Mouse (Mus musculus) kidney, adult 11 months (tissue): ENCODE measurements around the gene Dpm3.

Source experiments
- DNase-seq: peaks from one replicate; pipeline ENCODE4 v3.0.0; 2022

The Dpm3 gene

GRCm38 (mm10) chr3:89270891-89271290, 11.7 kb downstream of the Dpm3 start:
- no peak for DNase-seq

GRCm38 (mm10) chr3:89271760-89272159, 12.6 kb downstream of the Dpm3 start:
- no peak for DNase-seq

GRCm38 (mm10) chr3:89276061-89276460, 16.9 kb downstream of the Dpm3 start:
- DNase-seq: peak; percentile 48

GRCm38 (mm10) chr3:89277281-89278021, 18.3 kb downstream of the Dpm3 start:
- peak; percentile 59 for DNase-seq

- peak; percentile 90 for DNase-seq
These were observed 18.9 kb downstream of the Dpm3 start for GRCm38 (mm10) chr3:89278107-89278506.

GRCm38 (mm10) chr3:89278643-89279042, 19.5 kb downstream of the Dpm3 start:
- no peak for DNase-seq

GRCm38 (mm10) chr3:89279153-89279890, 20.2 kb downstream of the Dpm3 start:
- peak; percentile 91 for DNase-seq

GRCm38 (mm10) chr3:89280050-89280605, 21.0 kb downstream of the Dpm3 start:
- peak; percentile 53 for DNase-seq

GRCm38 (mm10) chr3:89280606-89281511, 21.7 kb downstream of the Dpm3 start, which contains the start of gene Efna1:
Efna1 (minus strand) TSS chr3:89281142.
- peak; percentile 93 for DNase-seq

GRCm38 (mm10) chr3:89281579-89282290, 22.6 kb downstream of the Dpm3 start:
- DNase-seq: peak; percentile 81

GRCm38 (mm10) chr3:89282291-89282643, 23.1 kb downstream of the Dpm3 start:
- no peak for DNase-seq

- no peak for DNase-seq
These were observed 25.1 kb downstream of the Dpm3 start for GRCm38 (mm10) chr3:89284261-89284660.

GRCm38 (mm10) chr3:89285526-89285925, 26.4 kb downstream of the Dpm3 start:
- DNase-seq: no peak

GRCm38 (mm10) chr3:89287286-89287685, 28.1 kb downstream of the Dpm3 start:
- DNase-seq: no peak

- peak; percentile 70 for DNase-seq
These were observed 29.4 kb downstream of the Dpm3 start for GRCm38 (mm10) chr3:89288503-89288928.

- DNase-seq: no peak
These were observed 32.7 kb downstream of the Dpm3 start for GRCm38 (mm10) chr3:89291874-89292273.

- no peak for DNase-seq
These were observed 33.1 kb downstream of the Dpm3 start for GRCm38 (mm10) chr3:89292303-89292702.

- peak; percentile 78 for DNase-seq
These were observed 34.2 kb downstream of the Dpm3 start for GRCm38 (mm10) chr3:89293247-89293918.

- DNase-seq: peak; percentile 73
These were observed 35.0 kb downstream of the Dpm3 start for GRCm38 (mm10) chr3:89294195-89294594.

- no peak for DNase-seq
These were observed 36.6 kb downstream of the Dpm3 start for GRCm38 (mm10) chr3:89295685-89296230.

GRCm38 (mm10) chr3:89296761-89297396, 37.7 kb downstream of the Dpm3 start:
- no peak for DNase-seq
